Mouse (Mus musculus) midbrain, embryonic 11.5 days (tissue): ENCODE results near the gene Mrpl12. TPM values are rescaled to one million over a fixed set of nuclear protein-coding genes. Genes with fewer than 3 reads are reported as not detected.

Experiments
- ATAC-seq: fragments of 200-750 bp; cut with Nextera tagmentation; 2 replicates; pipeline ENCODE4 v1.8.0; 2017; ENCODE audit warnings: moderate TSS enrichment, moderate library complexity; ENCODE audit not compliant: low FRiP score
- DNase-seq: peaks from one replicate; pipeline ENCODE4 v3.0.0; 2015; ENCODE audit warnings: low spot score; ENCODE audit errors: missing footprints
- H3K27ac ChIP-seq: fragments of 300-500 bp; sonication (generic); 2 replicates; pipeline ENCODE4 v1.5.1; 2014; ENCODE audit warnings: low read depth, low read length
- H3K27me3 ChIP-seq: fragments of 300-500 bp; sonication (generic); 2 replicates; pipeline ENCODE4 v1.6.1; 2014; ENCODE audit warnings: mild to moderate bottlenecking, low read length, moderate library complexity, mixed read lengths; ENCODE audit not compliant: control insufficient read depth, insufficient read depth
- H3K36me3 ChIP-seq: fragments of 300-500 bp; sonication (generic); 2 replicates; pipeline ENCODE4 v1.6.1; 2014; ENCODE audit warnings: mild to moderate bottlenecking, low read length, moderate library complexity, mixed read lengths; ENCODE audit not compliant: control insufficient read depth, insufficient read depth
- H3K4me1 ChIP-seq: fragments of 300-500 bp; sonication (generic); 2 replicates; pipeline ENCODE4 v1.6.1; 2014; ENCODE audit warnings: low read length; ENCODE audit not compliant: control insufficient read depth, insufficient read depth
- H3K4me2 ChIP-seq: fragments of 300-500 bp; sonication (generic); 2 replicates; pipeline ENCODE4 v1.6.1; 2014; ENCODE audit warnings: mild to moderate bottlenecking, moderate library complexity
- H3K4me3 ChIP-seq: fragments of 300-500 bp; sonication (generic); 2 replicates; pipeline ENCODE4 v1.5.1; 2014; ENCODE audit warnings: low read depth, low read length
- H3K9ac ChIP-seq: fragments of 300-500 bp; sonication (generic); 2 replicates; pipeline ENCODE4 v1.6.1; 2014; ENCODE audit warnings: low read length
- H3K9me3 ChIP-seq: fragments of 300-500 bp; sonication (generic); 2 replicates; pipeline ENCODE4 v1.6.1; 2016; ENCODE audit warnings: low read length; ENCODE audit not compliant: control insufficient read depth
- WGBS: fragments of 180-500 bp; shearing (Covaris S2); extraction: QIAGEN DNeasy Blood & Tissue Kit; methylation state at CpG from one replicate; pipeline ENCODE4 v1.1.7; 2014; 5-methylcytosine and 5-hydroxymethylcytosine counted together
- polyA plus RNA-seq: library from polyadenylated mRNA; unstranded; fragments of >200 nt; fragmentation: Nextera tagmentation; extraction: Ambion mirVana; gene quantifications from 2 replicates; pipeline ENCODE4 v1.2.1, GENCODE M21; 2014

Mrpl12 gene
- polyA plus RNA-seq, 1 experiment from 2014 or later: 152 TPM

DNA sequence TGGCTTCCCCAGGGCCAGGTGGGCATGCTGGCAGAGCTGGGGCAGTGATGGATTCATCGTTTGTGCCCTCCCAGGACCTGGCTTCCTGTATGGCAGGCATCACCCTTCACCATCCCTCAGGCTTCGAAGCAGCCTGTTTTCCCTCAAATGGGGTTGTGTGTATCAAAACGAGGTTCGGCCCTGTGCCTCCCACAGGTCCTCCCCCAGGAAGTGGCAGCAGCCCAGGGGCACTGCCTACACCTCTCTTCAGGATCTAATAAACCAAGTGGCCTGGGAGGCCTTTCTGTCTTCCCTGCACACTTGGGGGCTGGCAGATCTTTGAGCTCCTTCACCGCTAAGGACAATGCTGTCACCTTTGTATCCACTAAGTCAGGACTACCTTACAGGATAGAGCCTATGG, 14.5 kb downstream of the Mrpl12 start:
- Histone ChIP-seq H3K4me1 (no peaks in the 10 kb centered on the region), H3K36me3 (peaks cover 3% of the 10 kb centered on the region; the same call in 1 of the 2 replicates)
- 96% methylated on average over 5 of the region's 5 CpGs for WGBS

DNA sequence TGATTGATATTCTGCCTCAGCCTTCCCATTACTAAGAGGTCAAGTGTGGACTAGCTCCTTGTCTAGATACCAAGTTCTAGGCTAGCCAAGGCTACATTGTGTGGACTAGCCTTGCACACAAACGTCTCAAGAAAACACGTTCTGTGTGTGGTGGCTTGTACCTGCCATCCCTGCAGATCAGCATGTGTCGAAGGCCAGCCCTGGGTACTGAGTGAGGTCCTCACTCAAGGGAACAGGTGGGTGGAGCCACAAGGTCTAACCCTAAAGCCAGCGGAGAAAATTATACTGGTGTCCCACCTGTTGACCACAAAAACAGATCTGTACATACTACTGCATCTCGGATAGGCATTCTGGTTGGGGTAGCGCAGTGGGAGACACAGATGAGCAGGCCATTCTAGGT, 15.5 kb downstream of the Mrpl12 start:
- H3K9ac ChIP-seq: no peak overlapping the region
- no peaks in the 10 kb centered on the region; the same call in 1 of the 2 replicates for H3K36me3 ChIP-seq
- WGBS: 76% methylated on average over 6 of the region's 6 CpGs
- no peak overlapping the region for H3K4me3 ChIP-seq
- ATAC-seq (no peak), DNase-seq (no peak)
- no peak overlapping the region for H3K4me2 ChIP-seq
- no peaks in the 10 kb centered on the region for H3K4me1 ChIP-seq
- H3K27me3 ChIP-seq: no peaks in the 10 kb centered on the region
- H3K9me3 ChIP-seq: no peaks in the 10 kb centered on the region
- H3K27ac ChIP-seq: no peak overlapping the region

More for the DNA sequence above, 14.5 kb downstream of the Mrpl12 start:
- Histone ChIP-seq H3K9me3 (no peaks in the 10 kb centered on the region), H3K4me3 (no peak overlapping the region), H3K27me3 (no peaks in the 10 kb centered on the region), H3K9ac (no peak overlapping the region), H3K27ac (no peak overlapping the region), H3K4me2 (no peak overlapping the region)
- DNase-seq: no peak
- no peak for ATAC-seq

DNA sequence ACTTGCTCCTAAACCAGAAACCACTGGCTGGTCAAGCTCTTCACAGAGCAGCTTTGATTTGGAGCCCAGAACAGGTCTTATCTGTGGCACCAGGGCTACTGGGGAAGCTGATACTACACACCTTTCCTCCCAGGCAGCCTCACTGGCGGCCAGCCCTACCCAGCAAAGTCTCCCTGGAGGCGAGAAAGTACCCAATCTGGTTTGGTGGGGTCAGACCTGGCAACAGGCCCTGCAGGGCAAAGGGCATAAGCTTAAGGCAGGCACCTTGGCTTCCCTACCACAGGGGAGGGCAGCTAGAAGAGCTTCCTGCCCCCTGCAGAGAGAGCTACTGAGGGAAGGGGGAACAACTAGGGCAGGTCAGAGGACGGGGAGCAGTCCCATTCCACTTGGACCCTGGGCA, 15.9 kb downstream of the Mrpl12 start:
- DNase-seq: no peak
- no peak overlapping the region for H3K27ac ChIP-seq

DNA sequence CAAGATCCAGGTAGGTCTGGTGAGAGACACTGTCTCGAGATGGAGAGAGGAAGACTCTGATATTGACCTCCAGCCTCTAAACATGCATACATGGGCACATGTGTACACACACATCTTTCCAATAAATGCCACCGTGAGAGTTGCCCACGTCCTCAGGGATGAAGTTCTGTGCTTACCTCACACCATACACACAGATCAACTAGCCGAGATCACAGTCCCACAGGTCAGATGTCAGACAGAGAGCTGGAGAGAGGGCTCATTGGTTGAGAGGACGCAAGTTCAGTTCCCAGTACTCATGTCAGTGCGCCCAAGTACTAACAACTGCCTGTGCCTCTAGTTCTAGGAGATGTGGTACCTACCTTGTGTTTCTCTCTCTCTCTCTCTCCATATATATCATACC, 16.6 kb downstream of the Mrpl12 start:
- DNase-seq (no peak), ATAC-seq (no peak)
- no peaks in the 10 kb centered on the region for H3K9me3 ChIP-seq
- no peak overlapping the region for H3K9ac ChIP-seq
- H3K4me2 ChIP-seq: no peak overlapping the region
- H3K4me3 ChIP-seq: no peak overlapping the region
- H3K27ac ChIP-seq: no peak overlapping the region
- H3K36me3 ChIP-seq: no peaks in the 10 kb centered on the region; the same call in 1 of the 2 replicates
- H3K4me1 ChIP-seq: no peaks in the 10 kb centered on the region
- 79% methylated on average over 6 of the region's 6 CpGs for WGBS
- H3K27me3 ChIP-seq: no peaks in the 10 kb centered on the region

More for the DNA sequence above, 15.9 kb downstream of the Mrpl12 start:
- no peaks in the 10 kb centered on the region for H3K9me3 ChIP-seq
- no peak overlapping the region for H3K9ac ChIP-seq
- no peak for ATAC-seq
- H3K4me2 ChIP-seq: no peak overlapping the region
- no peak overlapping the region for H3K4me3 ChIP-seq
- no peaks in the 10 kb centered on the region for H3K27me3 ChIP-seq
- H3K36me3 ChIP-seq: no peaks in the 10 kb centered on the region; the same call in 1 of the 2 replicates
- 23% methylated on average over 3 of the region's 3 CpGs for WGBS
- no peaks in the 10 kb centered on the region for H3K4me1 ChIP-seq

DNA sequence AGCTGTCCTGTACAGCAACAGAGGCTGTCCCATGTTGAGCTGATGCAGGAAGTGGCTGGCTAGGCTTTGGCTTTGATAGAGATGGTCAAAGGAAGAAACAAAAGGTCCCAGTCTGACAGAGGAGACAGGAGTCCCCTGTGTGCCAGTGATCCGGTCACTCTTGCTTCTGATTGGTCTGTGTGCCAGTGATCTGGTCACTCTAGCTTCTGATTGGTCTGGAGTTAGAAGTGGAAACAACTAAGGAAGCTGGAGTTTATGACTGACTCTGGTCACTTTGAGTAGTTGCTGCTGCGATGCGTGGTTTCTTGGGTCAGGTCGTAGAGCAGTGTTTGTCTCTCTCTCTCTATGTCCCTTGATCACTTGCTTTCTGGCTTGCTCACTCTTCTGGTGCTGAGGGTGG, 17.3 kb downstream of the Mrpl12 start:
- H3K4me3 ChIP-seq: no peak overlapping the region
- H3K4me1 ChIP-seq: no peaks in the 10 kb centered on the region
- H3K9me3 ChIP-seq: no peaks in the 10 kb centered on the region
- no peak for ATAC-seq
- no peak for DNase-seq
- H3K36me3 ChIP-seq: no peaks in the 10 kb centered on the region; the same call in 1 of the 2 replicates
- no peak overlapping the region for H3K9ac ChIP-seq
- no peaks in the 10 kb centered on the region for H3K27me3 ChIP-seq
- H3K4me2 ChIP-seq: no peak overlapping the region
- 94% methylated on average over 4 of the region's 4 CpGs for WGBS
- H3K27ac ChIP-seq: no peak overlapping the region

DNA sequence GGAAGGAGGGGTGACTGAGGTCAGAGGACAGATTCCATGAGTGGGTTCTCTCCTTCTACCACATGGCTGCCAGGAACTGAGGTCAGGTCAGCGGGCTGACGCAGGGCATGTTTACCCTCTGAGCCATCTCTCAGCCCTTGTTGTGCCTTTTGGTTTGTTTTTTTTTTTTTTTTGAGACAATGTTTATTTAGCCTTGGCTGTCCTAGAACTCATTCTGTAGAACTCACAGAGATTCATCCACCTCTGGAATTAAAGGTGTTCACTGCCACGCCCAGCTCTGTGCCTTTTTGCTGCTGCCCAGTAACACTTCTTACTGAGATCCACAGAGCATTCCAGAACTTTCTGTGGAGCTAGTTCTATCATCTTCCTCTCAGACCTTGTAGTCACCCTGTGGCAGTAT, 21.2 kb downstream of the Mrpl12 start:
- Histone ChIP-seq H3K9ac (no peak overlapping the region), H3K4me3 (no peak overlapping the region), H3K4me1 (peaks cover 5% of the 10 kb centered on the region), H3K4me2 (no peak overlapping the region), H3K27me3 (no peaks in the 10 kb centered on the region), H3K27ac (no peak overlapping the region), H3K9me3 (no peaks in the 10 kb centered on the region), H3K36me3 (no peaks in the 10 kb centered on the region)
- 85% methylated on average over 3 of the region's 3 CpGs for WGBS
- DNase-seq: no peak
- ATAC-seq: no peak

DNA sequence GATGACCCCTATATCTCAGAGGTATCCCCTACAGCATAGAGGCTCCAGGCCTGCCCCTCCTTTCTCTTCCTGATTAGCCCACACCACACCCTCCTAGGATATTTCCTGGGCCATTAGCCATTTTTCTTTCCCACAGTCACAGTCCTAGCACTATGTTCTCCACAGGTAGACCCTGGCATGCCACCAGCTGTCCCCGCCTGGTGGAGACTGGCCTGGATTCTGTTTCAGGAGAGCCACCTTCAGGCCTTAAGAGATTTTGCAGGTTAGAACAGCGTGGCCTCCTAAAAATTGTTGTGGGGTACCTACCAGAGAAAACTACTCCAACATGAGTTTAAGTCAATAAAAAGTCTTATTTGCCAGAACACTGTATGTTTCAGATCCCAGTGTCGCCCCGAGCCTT, 22.5 kb downstream of the Mrpl12 start:
- H3K36me3 ChIP-seq: no peaks in the 10 kb centered on the region
- DNase-seq (no peak), ATAC-seq (no peak)
- no peak overlapping the region for H3K4me3 ChIP-seq
- no peak overlapping the region for H3K9ac ChIP-seq
- no peaks in the 10 kb centered on the region for H3K9me3 ChIP-seq
- H3K27ac ChIP-seq: no peak overlapping the region
- no peak overlapping the region for H3K4me2 ChIP-seq
- H3K4me1 ChIP-seq: peaks cover 6% of the 10 kb centered on the region
- WGBS: 66% methylated on average over 4 of the region's 4 CpGs
- no peaks in the 10 kb centered on the region for H3K27me3 ChIP-seq

DNA sequence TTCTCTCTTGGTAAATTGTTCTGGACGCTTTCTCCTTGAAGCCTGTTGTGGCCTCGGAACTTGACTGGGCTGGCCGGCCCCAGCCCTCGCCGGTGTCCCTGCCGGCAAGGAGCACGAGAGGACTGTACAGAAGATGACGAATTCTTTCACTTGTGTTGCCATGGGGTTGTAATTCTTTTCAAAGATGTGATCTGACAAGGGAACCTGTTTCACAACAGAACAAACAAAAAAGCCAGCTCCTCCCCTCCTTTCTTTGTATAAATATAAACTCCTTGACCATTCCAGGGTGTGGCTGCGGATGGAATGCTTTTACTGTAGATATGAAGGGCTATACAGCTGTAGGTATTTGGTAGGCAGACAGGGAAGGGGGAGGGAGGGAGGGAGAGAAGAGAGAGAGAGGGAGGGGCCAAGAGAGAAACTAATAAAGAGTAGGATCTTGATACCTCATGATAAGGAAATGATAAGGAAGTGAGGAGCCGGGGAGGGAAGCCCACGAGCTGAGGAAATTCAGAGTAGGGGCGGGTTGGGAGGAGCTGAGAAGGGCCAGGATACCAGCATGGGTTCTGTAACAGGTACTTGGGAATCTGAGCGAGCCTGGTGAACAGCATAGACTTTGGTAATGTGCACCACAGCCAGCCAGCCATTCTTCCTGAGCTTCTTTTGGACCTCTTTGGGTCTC, 23.3 kb downstream of the Mrpl12 start:
- peaks cover 6% of the 10 kb centered on the region for H3K4me1 ChIP-seq
- no peak for ATAC-seq
- H3K9ac ChIP-seq: no peak overlapping the region
- no peak overlapping the region for H3K27ac ChIP-seq
- no peak for DNase-seq
- no peaks in the 10 kb centered on the region for H3K27me3 ChIP-seq
- 84% methylated on average over 13 of the region's 13 CpGs for WGBS
- H3K4me3 ChIP-seq: no peak overlapping the region
- H3K36me3 ChIP-seq: no peaks in the 10 kb centered on the region
- no peaks in the 10 kb centered on the region for H3K9me3 ChIP-seq
- no peak overlapping the region for H3K4me2 ChIP-seq

DNA sequence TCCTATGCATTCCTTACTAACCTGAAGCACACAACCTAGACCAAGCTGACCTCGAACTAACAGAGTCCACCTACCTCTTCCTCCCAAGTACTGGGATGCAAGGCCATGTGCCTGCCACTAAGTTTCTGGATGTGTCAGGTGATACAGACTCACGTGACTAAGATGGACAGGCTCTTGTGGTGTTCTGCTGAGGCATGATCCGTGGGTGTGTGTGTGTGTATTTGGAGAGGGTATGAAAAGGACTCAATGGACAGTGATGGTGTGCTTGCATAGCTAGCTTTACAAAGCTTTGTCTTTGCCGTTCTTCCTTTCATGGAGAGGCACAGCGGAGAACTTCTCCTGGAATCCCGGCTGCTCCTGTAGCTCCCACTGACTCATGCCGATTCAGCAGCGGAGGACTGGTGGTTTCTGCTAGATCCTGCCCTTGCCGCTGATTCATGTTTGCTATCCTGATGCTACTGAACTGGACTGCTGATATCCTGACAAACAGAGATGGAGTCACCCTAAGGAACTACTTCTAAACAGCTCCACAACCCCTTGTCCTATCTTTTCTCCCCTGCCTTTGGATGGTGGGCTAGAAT, 24.0 kb downstream of the Mrpl12 start:
- WGBS: 88% methylated on average over 9 of the region's 9 CpGs
- H3K4me2 ChIP-seq: no peak overlapping the region
- no peak overlapping the region for H3K9ac ChIP-seq
- H3K9me3 ChIP-seq: no peaks in the 10 kb centered on the region
- DNase-seq (no peak), ATAC-seq (no peak)
- H3K36me3 ChIP-seq: no peaks in the 10 kb centered on the region
- H3K27me3 ChIP-seq: no peaks in the 10 kb centered on the region
- H3K4me1 ChIP-seq: peaks cover 6% of the 10 kb centered on the region
- no peak overlapping the region for H3K27ac ChIP-seq
- H3K4me3 ChIP-seq: no peak overlapping the region
